Mouse (Mus musculus): ENCODE measurements around the gene Gm44790. TPM values are rescaled to one million over a fixed set of nuclear protein-coding genes. Genes with fewer than 3 reads are reported as not detected.

The Gm44790 gene
- total RNA-seq (2023): 1 to 10 TPM in 1 of 2 experiments, not detected in 1; 5.3 TPM

DNA sequence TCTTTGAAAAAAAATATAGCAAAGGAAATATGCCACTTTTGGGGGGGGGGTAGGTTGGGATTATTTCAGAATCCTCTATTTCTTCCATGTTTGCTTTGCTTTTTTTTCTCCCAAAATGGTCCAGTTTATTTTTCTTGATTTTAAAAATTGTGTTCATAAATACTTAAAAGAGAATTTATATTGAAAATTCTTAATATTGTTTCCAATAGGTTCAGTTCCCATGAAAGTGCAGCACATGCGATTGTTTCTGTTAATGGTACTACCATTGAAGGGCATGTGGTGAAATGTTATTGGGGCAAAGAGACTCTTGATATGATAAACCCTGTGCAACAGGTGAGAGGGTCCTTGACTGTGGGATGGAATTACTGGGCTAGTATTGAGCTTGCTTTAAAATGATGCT, at the start of gene Gm44790:
TSS of gene Gm44790 (plus strand) at position 301 of the 400 bp plus-strand sequence.

DNA sequence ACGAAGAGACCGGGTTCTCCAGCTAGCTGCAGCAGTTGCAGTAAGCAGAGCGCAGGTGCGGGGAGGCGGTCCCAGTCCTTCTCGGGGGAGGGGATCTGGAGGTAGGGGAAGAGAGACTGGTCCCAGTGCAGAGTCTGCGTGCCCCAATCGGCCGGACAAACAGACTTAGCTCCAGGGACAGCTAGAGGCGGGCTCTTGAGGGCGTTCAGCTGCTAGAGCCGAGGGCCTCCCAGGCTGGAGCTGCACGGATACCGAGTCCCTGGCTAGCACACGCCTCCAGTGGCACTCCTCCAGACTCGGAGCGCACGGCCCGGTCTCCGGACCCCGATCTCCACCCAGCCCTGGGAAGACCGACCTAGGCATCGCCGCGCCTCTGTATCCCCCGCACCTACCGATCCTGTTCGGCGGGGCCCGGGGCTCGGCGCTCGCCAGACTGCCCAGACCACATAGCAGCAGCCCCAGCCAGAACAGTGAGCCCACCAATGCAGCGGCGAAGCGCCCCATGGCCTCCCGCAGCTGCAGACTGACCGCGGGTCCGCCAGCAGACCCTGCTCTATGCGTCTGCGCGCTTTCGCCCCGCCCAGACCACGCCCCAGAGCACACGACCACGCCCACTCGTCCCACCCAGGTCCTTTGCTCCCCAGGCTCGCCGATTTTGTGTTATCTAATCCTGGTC, 29.7 kb upstream of the Gm44790 start, which contains the start of gene Pcyox1:
TSS of gene Pcyox1 (minus strand) at position 574 of the 676 bp plus-strand sequence.

DNA sequence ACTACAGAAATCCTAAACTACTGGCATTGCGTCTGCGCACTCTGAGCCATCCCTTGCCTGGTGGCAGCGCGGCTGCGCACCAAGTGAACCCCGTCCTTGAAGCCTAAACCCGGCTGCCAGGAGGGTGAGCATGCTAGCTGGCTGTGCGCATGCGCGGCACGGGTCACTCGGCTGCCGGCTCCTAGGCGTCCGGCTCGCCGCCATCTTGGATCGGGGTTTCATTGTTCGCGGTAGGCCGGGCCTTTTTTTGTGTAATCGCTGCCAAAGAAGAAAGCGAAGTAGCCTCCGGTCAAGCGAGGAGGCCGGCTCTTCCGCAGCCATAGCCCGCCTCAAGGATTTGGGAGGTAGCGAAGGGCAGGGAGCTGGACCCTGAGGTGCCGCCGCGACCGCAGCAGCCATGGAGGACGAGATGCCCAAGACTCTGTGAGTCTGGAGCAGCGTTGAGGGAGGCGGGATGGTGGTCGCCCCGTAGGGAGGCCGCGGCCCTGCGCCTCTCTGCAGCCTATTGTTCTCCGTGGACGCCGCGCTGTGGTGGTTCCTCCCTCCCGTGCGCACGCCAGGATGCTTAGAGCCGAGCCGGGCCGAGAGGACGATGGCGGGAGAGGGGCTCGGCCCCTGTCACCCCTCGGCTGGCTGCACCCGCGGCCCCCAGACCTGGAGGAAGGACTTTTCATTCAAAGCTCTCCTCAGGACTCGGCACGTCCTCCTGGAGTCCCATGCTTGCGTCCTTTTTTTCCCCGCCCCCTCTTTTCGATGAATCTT, 22.2 kb upstream of the Gm44790 start, which contains the start of gene Tia1:
TSS of gene Tia1 (plus strand) at position 120 of the 762 bp plus-strand sequence.

DNA sequence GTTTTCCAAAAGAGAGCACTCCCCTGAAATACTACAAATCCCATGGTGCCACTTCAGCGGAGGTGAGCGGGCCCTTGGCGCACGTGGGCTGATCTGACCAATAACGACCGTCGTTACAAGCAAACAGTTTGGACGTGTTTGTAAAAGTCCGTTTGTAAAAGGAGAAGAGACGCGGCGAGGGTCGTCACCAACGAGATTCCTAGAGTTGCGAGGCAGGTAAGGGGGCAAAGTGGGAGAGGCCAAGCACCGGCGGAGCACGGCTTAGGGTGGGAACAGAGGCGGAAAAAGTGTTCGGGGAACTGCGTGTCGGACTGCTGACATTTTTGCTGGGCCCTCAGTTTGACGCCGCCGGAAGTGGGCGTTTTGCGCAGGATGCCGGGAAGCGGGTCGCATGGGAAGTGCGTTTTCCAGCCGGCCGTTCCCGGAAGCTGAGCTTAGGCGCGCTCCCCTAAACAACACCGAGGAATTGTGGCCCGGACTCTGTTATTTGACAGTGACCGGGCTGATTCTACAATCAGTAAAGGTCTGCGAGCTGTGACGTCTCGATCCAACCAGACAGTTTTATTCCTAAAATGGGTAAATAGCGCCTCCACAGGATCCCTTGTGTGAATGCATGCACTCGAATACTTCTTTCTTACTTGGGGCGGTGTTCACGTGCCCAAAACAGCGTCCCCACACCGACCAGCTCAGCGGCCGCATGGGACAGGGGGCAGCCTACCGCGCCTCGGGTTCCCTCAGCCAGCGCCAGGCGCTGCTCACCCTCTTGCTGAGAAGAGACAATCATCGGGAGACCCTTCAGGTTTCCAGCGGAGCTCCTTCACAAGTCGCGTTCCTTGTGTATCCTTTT, 12.0 kb downstream of the Gm44790 start, which contains the start of gene C87436:
TSS of gene C87436 (plus strand) at position 103 of the 847 bp plus-strand sequence.

Other genes starting within 250 kb of the Gm44790 start
- gene Tgfa, start 231.4 kb upstream of the Gm44790 start, total RNA-seq (2023): not detected
- 10 to 100 TPM; 15.1 to 16.1 TPM for gene Fam136a, start 61.0 kb upstream of the Gm44790 start, total RNA-seq (2023)
- 100 to 1,000 TPM; 250 to 253 TPM for gene Snrpg, start 55.4 kb upstream of the Gm44790 start, total RNA-seq (2023)
- 10 to 100 TPM in 1 of 2 experiments, 1 to 10 TPM in 1; 10.0 to 10.5 TPM for gene Pcyox1, start 29.5 kb upstream of the Gm44790 start, total RNA-seq (2023)
- gene Tia1, start 22.4 kb upstream of the Gm44790 start, total RNA-seq (2023): 10 to 100 TPM; 75.1 to 88.6 TPM
- 10 to 100 TPM; 51.9 to 55.8 TPM for gene C87436, start 11.7 kb downstream of the Gm44790 start, total RNA-seq (2023)
- 100 to 1,000 TPM; 214 to 238 TPM for gene Pcbp1, start 99.7 kb downstream of the Gm44790 start, total RNA-seq (2023)
- not detected for gene Asprv1, start 201.5 kb downstream of the Gm44790 start, total RNA-seq (2023)
- gene Mxd1, start 242.5 kb downstream of the Gm44790 start, total RNA-seq (2023): 10 to 100 TPM; 26.0 to 36.6 TPM

Data from T-cell, adult 66 days (primary cell).